Mouse (Mus musculus) lung, adult 2 months (tissue): ENCODE results near the gene Runx2.

ENCODE experiments used
- CTCF ChIP-seq: fragments of 200-500 bp; IDR thresholded peaks from 2 replicates; pipeline ENCODE4 v1.5.1; 2011; ENCODE audit warnings: mild to moderate bottlenecking, low read length, control low read depth; ENCODE audit not compliant: insufficient read depth
- POLR2A ChIP-seq: fragments of 200-500 bp; IDR thresholded peaks from 2 replicates; pipeline ENCODE4 v1.6.1; 2011; ENCODE audit warnings: low read depth, mild to moderate bottlenecking, control low read depth, low read length, borderline replicate concordance; ENCODE audit errors: extremely low read depth

DNA sequence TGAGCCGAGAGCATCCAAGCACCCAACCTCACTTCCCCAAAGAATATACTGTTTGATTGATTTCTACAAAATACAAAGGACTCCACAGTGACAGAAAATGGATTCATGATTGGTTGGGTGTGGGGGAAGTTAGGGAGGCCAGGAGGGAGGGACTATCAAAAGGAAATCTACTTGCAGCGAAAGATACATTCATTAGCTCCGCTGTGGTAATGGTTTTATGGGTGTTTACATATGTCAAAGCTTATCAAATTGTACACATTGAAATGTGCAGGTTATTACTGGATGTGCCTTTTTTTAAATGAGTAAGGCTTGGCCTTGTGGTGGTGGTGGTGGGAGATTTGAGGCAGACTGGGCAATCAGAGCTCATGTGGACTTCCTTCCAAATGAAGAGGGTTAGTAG lies 271.9 kb downstream of the Runx2 start:
- TF ChIP-seq POLR2A (no peak), CTCF (no peak)
